Mouse (Mus musculus): ENCODE results near the gene Prkar1b. TPM values are rescaled to one million over a fixed set of nuclear protein-coding genes. Genes with fewer than 3 reads are reported as not detected.
A peak's percentile ranks its signal among the peaks of the same experiment; 100 is the strongest.

Gene Prkar1b
- polyA plus RNA-seq, 1 experiment: 1.0 TPM

DNA sequence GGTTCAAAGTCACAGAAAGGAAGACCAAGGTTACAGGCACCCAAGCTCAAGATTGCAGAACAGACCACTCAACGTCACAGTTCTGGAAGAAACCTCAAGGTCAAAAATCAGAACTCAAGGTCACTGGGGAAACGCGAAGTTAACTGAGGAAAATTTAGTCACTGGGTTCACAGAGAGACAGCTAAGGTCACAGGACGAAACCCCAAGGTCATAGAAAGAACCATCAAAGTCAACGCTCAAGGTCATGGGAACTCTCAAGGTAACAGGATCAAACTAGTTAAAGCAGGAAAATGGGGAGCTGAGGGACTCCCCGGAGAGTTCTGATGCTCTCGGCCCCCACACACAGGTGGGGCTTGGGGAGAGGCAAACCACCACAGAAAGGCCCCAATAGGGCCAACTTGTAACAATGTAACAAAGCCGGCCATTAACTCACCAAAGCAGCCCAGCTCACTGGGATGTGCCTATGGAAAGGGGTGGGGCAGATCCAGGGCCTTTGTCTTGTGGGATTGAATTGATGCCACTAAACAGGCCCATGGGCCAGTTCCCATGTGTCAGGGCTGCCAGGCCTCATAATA is 174.8 kb downstream of the Prkar1b start:
- H3K4me3 ChIP-seq (ENCODE audit: insufficient read depth, low read depth, low read length): no peak overlapping the region
- H3K27ac ChIP-seq (replicated peaks; ENCODE audit: low read depth, low read length): peak overlapping the region; percentile 21; the same call in 1 of the 2 replicates
- peaks cover 2% of the 10 kb centered on the region; the same call in 1 of the 2 replicates for H3K4me1 ChIP-seq (ENCODE audit: control insufficient read depth, insufficient read depth, insufficient read length, low read length)

DNA sequence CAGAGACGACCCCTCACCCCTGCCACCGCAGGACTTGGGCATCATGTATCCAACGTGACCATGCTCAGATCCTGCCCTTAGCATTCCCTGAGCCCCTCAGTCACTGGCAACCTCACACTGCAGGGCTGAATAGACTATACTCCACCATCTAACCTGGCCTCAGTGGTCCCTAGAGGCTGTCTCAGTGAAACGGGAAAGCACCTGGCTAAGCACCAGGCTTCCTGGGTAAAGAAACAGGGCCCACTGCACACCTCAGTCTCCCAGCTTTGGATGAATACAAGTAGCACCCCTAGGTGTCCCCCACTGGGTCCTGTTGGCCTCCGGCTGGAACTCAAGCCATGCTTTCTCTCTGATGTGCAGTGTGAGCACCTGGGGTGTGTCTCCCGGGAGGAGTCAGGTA is 176.3 kb downstream of the Prkar1b start:
- no peak overlapping the region for H3K27ac ChIP-seq (replicated peaks; ENCODE audit: low read depth, low read length)
- H3K4me3 ChIP-seq (ENCODE audit: insufficient read depth, low read depth, low read length): no peak overlapping the region
- peaks cover 8% of the 10 kb centered on the region for H3K4me1 ChIP-seq (ENCODE audit: control insufficient read depth, insufficient read depth, insufficient read length, low read length)

DNA sequence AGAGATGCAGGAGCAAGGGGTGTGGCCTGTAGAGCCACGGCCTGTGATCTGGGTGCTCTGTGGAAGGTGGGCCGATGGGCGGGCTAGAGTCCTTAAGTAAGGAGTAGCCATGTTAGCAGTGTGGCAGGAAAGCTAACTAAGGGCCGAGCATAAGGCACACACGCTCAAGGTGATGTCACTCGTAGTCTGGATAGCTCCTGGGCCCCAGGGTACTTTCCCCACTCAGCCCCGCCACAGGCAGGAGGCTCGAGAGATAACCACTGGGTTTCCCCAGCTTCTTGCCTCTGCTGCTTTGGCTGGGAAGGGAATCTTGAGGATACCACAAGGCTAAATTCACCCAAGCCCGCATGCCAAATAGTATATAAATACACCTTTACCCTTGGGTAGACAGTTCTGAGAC is 178.4 kb downstream of the Prkar1b start:
- H3K4me1 ChIP-seq (ENCODE audit: control insufficient read depth, insufficient read depth, insufficient read length, low read length): peaks cover 8% of the 10 kb centered on the region
- H3K4me3 ChIP-seq (ENCODE audit: insufficient read depth, low read depth, low read length): no peak overlapping the region
- no peak overlapping the region for H3K27ac ChIP-seq (replicated peaks; ENCODE audit: low read depth, low read length)

DNA sequence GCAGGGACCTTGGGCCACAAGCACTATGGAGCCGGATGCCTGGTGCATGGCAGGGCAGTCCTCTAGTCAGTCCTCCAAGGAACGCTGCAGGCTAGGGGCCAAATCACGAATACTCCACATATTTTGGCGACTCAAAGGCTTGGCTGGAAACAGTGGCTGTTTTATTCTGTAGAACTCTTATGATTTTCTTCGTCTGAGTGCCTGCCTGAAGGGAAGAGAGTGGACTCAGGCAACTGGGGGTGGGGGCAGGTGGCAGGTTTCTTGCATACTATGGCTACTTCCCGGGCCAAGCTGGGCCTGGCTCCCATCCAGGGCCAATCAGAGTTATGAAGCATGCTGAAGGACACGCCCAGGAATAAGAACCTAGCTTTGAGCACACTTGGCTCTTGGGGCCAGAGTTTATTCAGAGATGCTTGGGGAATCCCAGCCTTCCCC is 179.7 kb downstream of the Prkar1b start:
- Histone ChIP-seq H3K27ac (replicated peaks; ENCODE audit: low read depth, low read length) (no peak overlapping the region), H3K4me1 (ENCODE audit: control insufficient read depth, insufficient read depth, insufficient read length, low read length) (peaks cover 8% of the 10 kb centered on the region), H3K4me3 (ENCODE audit: insufficient read depth, low read depth, low read length) (no peak overlapping the region)

Other genes with a start within 250 kb of the Prkar1b start
- 5.5 and 6.9 TPM in 2 replicates for gene Pdgfa, start 152.6 kb downstream of the Prkar1b start, polyA plus RNA-seq (2012; ENCODE audit: insufficient read depth, insufficient read length, missing spikeins)
- gene Dnaaf5, start 222 bp upstream of the Prkar1b start, polyA plus RNA-seq (2012; ENCODE audit: insufficient read depth, insufficient read length, missing spikeins): 7.9 and 8.2 TPM in 2 replicates
- gene Sun1, start 50.6 kb upstream of the Prkar1b start, polyA plus RNA-seq (2012; ENCODE audit: insufficient read depth, insufficient read length, missing spikeins): 19.0 and 20.1 TPM in 2 replicates
- gene Get4, start 102.3 kb upstream of the Prkar1b start, polyA plus RNA-seq (2012; ENCODE audit: insufficient read depth, insufficient read length, missing spikeins): 36.7 and 41.1 TPM in 2 replicates
- 14.9 and 20.4 TPM in 2 replicates for gene Adap1, start 175.6 kb upstream of the Prkar1b start, polyA plus RNA-seq (2012; ENCODE audit: insufficient read depth, insufficient read length, missing spikeins)
- 250 and 278 TPM in 2 replicates for gene Cox19, start 201.4 kb upstream of the Prkar1b start, polyA plus RNA-seq (2012; ENCODE audit: insufficient read depth, insufficient read length, missing spikeins)
- not detected in 2 replicates for gene Cyp2w1, start 202.6 kb upstream of the Prkar1b start, polyA plus RNA-seq (2012; ENCODE audit: insufficient read depth, insufficient read length, missing spikeins)
- gene Gpr146, start 227.7 kb upstream of the Prkar1b start, polyA plus RNA-seq (2012; ENCODE audit: insufficient read depth, insufficient read length, missing spikeins): 18.1 and 19.7 TPM in 2 replicates

Data from brown adipose tissue, adult 24 weeks (tissue).